Mouse (Mus musculus) liver, postnatal 0 days (tissue): ENCODE data around the gene Fam98c.
"Not testable (repeated sequence)": the region's sequence is repeated elsewhere in the genome, so short reads cannot be mapped to it uniquely, and the experiment has no call there.

Source experiments
- CTCF ChIP-seq: sonication (generic); IDR thresholded peaks from 2 replicates; pipeline ENCODE4 v1.5.1; 2016; ENCODE audit warnings: antibody characterized with exemption, low read depth
- EP300 ChIP-seq: IDR thresholded peaks from 2 replicates; pipeline ENCODE4 v1.6.1; 2016; ENCODE audit warnings: antibody characterized with exemption, low read depth, mild to moderate bottlenecking

DNA sequence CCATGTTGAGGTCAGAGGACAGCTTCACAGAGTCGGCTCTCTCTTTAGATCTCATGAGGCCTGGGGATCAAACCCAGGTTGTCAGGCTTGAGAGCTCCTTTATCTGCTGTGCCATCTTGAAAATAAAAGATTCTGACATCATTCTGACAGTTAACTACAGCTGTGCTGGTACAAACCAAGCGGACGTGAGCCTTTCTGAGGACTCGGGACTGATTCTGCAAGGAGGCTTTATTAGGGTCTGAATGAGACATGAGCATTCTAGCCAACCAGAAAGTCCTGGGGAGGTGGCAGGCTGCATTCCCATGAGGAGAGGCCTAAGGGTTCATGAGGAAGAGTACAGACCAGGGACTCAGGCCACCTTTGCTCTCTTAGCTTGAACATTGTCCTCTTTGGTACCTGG, 25.3 kb upstream of the Fam98c start:
- TF ChIP-seq EP300, CTCF: not testable (repeated sequence)
